Mouse (Mus musculus): ENCODE data around the gene Rab26.

Rab26 gene

DNA sequence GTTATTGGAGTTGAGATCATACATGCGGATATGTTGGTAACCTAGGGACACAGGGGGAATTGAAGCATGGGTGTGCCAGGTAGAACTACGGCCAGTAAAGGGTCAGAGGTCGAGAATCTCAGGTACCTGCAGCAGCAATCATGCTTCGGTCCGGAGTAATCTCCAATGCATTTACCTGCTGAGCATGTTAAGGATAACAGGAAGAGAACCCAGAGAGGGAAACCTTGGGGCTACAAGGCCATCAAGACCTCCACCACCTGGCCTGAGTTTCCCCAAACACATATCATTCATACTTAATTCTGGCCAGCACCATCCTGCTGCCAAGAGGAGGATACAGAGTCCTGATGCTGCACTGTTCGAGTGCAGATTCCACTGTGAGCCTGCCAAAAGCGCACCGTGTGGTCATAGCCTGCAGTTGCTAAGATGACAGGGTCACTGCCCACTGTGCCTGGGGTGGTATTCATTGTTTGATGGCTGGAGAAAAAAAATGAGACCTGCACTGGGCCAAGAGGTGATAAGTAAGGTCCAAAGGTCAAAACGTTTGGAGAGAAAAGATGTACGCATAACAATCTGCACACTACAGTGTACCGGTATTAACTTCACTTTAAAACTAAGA, 55.9 kb downstream of the Rab26 start:
- no peak for DNase-seq
